Mouse (Mus musculus): ENCODE data around the gene Agt. TPM values are rescaled to one million over a fixed set of nuclear protein-coding genes. Genes with fewer than 3 reads are reported as not detected.

Agt gene
- polyA plus RNA-seq, 1 experiment from 2014 or later = 0.62 TPM

DNA sequence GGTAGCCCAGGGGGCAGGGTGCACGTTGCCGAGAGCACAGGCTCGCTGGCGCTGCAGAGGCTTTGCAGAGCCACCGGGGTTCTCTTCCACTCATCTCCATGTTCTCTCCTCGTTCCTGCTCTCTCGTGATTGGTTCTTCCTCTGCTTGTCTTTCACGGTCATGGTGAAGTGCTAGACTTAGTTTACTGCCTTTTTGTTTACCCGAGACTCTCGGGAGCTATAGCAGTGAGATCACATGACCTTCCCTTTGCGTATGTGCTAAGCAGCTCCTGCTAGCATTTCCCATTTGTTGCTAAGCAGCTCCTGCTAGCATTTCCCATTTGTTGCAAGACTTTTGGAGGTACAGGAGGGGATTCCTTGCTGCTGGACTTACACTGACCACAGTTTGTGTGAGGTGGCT, 22.2 kb downstream of the Agt start:
- Histone ChIP-seq H3K4me1 (no peaks in the 10 kb centered on the region), H3K27me3 (replicated peaks) (no peaks in the 10 kb centered on the region), H3K9me3 (no peaks in the 10 kb centered on the region), H3K4me3 (no peak overlapping the region), H3K4me2 (no peak overlapping the region), H3K36me3 (replicated peaks) (peaks cover 60% of the 10 kb centered on the region), H3K27ac (no peak overlapping the region), H3K9ac (no peak overlapping the region)
- ATAC-seq (replicated peaks) = no peak
- WGBS = 81% methylated on average over 11 of the region's 11 CpGs

DNA sequence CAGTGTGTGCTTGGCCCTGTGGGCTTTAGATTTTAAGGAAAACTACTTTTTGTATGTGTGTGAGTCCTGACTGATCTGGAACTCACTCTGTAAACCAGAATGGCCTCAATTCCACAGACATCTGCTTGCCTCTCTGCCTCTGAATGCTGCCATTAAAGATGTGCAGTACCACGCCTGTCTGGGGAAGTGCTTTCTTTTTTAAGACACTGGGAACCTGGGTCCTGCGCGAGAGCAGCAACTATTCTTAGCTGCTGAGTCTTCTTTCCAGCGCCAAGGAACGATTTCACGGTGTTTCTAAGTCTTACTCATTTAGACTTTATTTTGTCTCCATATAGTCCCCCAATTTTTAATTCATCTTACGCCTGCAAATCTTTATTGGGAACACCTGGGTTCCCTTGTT, 22.7 kb downstream of the Agt start:
- no peak for ATAC-seq (replicated peaks)
- Histone ChIP-seq H3K36me3 (replicated peaks) (peaks cover 58% of the 10 kb centered on the region), H3K9ac (no peak overlapping the region), H3K27ac (no peak overlapping the region), H3K4me2 (no peak overlapping the region), H3K27me3 (replicated peaks) (no peaks in the 10 kb centered on the region), H3K4me3 (no peak overlapping the region), H3K4me1 (no peaks in the 10 kb centered on the region), H3K9me3 (no peaks in the 10 kb centered on the region)
- 94% methylated on average over 7 of the region's 7 CpGs for WGBS

DNA sequence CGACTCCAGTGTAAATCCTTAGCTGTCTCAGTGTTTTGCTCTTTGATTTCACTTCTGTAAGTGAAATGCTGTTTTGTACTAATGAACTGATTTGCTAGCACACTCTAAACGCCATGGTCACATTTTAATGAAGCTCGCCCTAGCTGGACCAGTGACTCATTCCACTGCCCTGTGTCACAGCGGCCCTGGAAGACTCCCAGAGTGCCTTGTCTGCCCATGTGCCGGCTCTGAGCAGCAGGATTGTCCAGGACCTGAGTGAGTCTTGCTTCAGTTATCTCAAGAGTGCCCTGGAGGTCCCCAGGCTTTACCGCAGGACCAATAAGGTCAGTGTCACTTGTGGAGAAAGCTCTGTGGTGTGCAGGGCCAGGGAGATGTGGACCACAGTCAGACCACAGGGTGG, 23.1 kb downstream of the Agt start:
- no peak overlapping the region for H3K4me3 ChIP-seq
- no peak for ATAC-seq (replicated peaks)
- no peak overlapping the region for H3K9ac ChIP-seq
- no peaks in the 10 kb centered on the region for H3K27me3 ChIP-seq (replicated peaks)
- H3K4me1 ChIP-seq = no peaks in the 10 kb centered on the region
- H3K4me2 ChIP-seq = no peak overlapping the region
- no peak overlapping the region for H3K27ac ChIP-seq
- H3K9me3 ChIP-seq = no peaks in the 10 kb centered on the region
- H3K36me3 ChIP-seq (replicated peaks) = peaks cover 60% of the 10 kb centered on the region
- WGBS = 94% methylated on average over 6 of the region's 6 CpGs

DNA sequence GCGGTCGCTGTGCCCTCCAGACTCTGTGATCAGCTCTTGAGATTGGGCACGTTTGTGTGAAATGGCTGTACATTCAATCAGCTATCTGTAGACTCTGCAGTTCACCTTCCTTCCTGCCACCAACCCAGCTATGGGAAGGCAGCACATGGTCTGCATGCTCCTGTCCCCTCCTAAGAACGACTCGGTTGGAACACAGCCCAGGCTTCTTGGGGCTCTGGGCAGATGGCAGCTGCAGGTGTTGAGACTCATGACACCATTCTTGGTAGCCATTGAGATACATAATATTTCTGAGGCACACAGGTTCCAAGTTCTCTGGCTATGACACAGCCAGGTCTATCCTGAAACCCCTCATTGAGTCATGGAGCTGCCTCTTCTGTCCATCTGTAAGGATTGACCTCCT, 26.2 kb downstream of the Agt start:
- H3K4me3 ChIP-seq = no peak overlapping the region
- H3K9me3 ChIP-seq = no peaks in the 10 kb centered on the region
- no peak for ATAC-seq (replicated peaks)
- H3K27me3 ChIP-seq (replicated peaks) = no peaks in the 10 kb centered on the region
- H3K27ac ChIP-seq = no peak overlapping the region
- peaks cover 64% of the 10 kb centered on the region for H3K36me3 ChIP-seq (replicated peaks)
- H3K4me2 ChIP-seq = no peak overlapping the region
- no peaks in the 10 kb centered on the region for H3K4me1 ChIP-seq
- H3K9ac ChIP-seq = no peak overlapping the region
- 97% methylated on average over 5 of the region's 5 CpGs for WGBS

DNA sequence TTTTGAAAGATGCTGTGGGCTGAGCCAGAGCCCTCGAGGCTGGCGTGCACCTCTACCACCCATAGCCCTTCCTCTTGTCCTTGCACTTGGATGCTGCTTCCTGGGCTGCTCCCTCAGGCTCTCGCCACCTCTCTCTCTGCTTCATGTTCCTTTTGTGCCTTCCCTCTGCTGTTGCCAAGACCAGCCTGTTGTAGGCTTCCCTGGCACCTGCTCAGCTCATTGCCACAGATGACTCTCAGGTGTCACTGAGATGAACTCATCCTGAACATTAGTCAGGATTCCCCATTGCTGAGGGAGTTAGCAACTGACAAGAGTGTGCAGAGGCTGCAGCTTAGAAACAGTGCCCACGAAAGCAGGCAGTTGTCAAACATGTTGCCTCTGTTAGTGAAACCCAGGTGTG, 27.5 kb downstream of the Agt start:
- H3K4me1 ChIP-seq = no peaks in the 10 kb centered on the region
- 94% methylated on average over 4 of the region's 4 CpGs for WGBS
- no peak overlapping the region for H3K4me3 ChIP-seq
- H3K27me3 ChIP-seq (replicated peaks) = no peaks in the 10 kb centered on the region
- peaks cover 59% of the 10 kb centered on the region for H3K36me3 ChIP-seq (replicated peaks)
- no peak for ATAC-seq (replicated peaks)
- no peak overlapping the region for H3K27ac ChIP-seq
- H3K9me3 ChIP-seq = no peaks in the 10 kb centered on the region
- no peak overlapping the region for H3K9ac ChIP-seq
- no peak overlapping the region for H3K4me2 ChIP-seq

DNA sequence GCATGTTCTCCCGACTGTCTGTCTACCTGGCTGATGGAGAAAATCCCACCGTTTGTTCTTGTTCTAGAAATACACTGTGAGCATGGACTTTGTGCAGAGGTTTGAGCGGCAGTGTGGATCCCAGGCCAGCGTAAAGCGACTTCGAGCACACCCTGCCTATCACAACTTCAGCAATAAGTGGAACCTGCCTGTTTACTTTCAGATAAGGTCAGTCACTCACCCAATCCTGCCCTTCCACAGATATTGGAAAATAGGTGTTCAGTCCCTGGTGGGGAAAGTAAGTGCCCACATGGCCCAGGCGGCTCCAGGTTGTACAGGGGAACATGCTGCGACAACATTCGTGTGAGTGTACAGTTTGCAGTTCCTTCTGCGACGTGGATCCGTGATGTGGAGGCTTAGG, 28.6 kb downstream of the Agt start:
- Histone ChIP-seq H3K9me3 (no peaks in the 10 kb centered on the region), H3K27ac (no peak overlapping the region), H3K4me2 (no peak overlapping the region), H3K27me3 (replicated peaks) (no peaks in the 10 kb centered on the region), H3K4me3 (no peak overlapping the region), H3K4me1 (no peaks in the 10 kb centered on the region), H3K36me3 (replicated peaks) (peaks cover 61% of the 10 kb centered on the region), H3K9ac (no peak overlapping the region)
- 94% methylated on average over 12 of the region's 12 CpGs for WGBS
- no peak for ATAC-seq (replicated peaks)

DNA sequence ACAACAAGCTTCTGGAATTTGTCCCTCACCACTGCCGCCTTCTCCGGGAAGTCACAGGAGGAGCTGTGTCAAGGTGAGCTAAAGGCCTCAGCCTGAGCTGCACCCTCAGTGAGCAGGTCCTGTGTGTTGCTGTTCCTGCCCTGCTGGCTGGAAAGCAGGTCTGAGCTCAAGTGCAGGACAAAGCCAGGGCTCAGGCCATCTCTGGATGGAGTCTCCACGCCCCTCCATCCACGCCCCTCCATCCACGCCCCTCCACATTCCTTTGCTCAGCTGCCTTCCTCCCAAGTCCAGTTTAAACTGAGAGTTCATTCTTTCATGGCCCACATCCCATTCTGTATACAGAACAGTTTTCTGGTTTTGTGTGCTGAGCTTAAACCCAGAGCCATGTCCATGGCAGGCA, 34.1 kb downstream of the Agt start:
- H3K36me3 ChIP-seq (replicated peaks) = peaks cover 77% of the 10 kb centered on the region
- 97% methylated on average over 5 of the region's 5 CpGs for WGBS
- no peak for ATAC-seq (replicated peaks)

DNA sequence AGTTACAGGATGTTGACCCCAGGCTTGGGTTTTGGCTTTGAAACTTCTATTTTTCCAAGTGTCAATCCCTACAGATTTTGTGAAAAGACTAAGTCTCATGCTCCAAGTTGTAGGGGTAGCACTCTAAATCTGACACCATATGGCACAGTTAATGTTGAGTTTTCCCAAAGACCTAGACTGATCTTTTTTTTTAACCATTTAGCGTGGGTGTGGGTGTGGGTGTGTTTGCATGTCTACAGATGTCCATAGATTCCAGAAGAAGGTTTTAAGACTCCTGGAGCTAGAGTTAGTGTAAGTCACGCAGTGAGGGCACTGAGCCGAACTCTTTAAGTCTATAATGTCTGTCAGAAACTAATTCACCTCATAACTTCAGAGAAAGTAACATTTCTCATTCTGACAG, 36.9 kb downstream of the Agt start:
- H3K27ac ChIP-seq = no peak overlapping the region
- no peaks in the 10 kb centered on the region for H3K27me3 ChIP-seq (replicated peaks)
- no peaks in the 10 kb centered on the region for H3K4me1 ChIP-seq
- 95% methylated on average over 3 of the region's 3 CpGs for WGBS
- no peak overlapping the region for H3K9ac ChIP-seq
- peaks cover 50% of the 10 kb centered on the region for H3K36me3 ChIP-seq (replicated peaks)
- no peak overlapping the region for H3K4me2 ChIP-seq
- ATAC-seq (replicated peaks) = no peak
- no peaks in the 10 kb centered on the region for H3K9me3 ChIP-seq
- H3K4me3 ChIP-seq = no peak overlapping the region

More for the DNA sequence above, 34.1 kb downstream of the Agt start:
- H3K27me3 ChIP-seq (replicated peaks) = no peaks in the 10 kb centered on the region
- H3K4me3 ChIP-seq = no peak overlapping the region
- no peaks in the 10 kb centered on the region for H3K4me1 ChIP-seq
- no peak overlapping the region for H3K9ac ChIP-seq
- no peak overlapping the region for H3K4me2 ChIP-seq
- H3K27ac ChIP-seq = no peak overlapping the region
- H3K9me3 ChIP-seq = no peaks in the 10 kb centered on the region

DNA sequence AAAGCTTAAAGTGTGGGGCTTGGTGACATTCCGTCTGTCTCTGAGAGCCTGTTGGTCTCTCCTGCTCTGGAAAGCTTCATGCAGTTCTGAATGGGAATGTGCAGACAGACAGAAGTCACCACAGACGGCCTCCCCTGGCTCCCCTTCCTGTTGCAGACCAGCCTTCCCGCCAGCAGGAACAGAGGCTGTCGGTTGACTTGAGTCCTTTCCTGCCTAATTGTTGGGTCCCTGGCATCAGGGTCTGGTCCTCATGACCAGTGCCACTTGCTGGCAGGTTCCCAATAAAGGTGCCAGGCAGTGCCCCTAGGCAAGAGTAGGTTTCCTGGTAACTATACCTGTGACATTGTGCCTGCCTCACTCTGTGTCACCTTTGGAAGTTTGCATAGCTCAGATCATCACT, 38.5 kb downstream of the Agt start:
- WGBS = 81% methylated on average over 4 of the region's 4 CpGs
- peaks cover 56% of the 10 kb centered on the region for H3K36me3 ChIP-seq (replicated peaks)
- ATAC-seq (replicated peaks) = no peak

DNA sequence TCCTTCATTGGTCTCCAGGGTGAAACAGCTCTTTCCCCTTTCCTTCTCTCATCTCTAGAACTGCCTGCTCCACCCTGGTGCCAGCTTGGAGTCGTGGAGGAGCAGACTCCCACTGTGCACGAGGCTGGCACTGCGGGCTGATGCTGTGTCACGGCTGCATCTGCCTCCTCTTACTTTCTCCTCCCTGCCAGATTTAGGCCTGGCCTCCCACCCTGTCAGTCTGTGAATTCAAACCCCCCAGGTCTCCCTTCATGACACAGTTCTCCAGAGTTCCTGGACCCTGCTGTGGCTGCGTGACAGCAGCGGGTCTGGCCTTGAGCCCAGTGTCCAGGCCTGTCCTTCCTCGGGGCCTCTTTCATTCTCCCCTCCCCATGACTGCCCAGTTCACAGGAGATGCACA, 39.0 kb downstream of the Agt start:
- peaks cover 56% of the 10 kb centered on the region for H3K36me3 ChIP-seq (replicated peaks)

More for the DNA sequence above, 38.5 kb downstream of the Agt start:
- Histone ChIP-seq H3K9ac (no peak overlapping the region), H3K4me3 (no peak overlapping the region), H3K4me2 (no peak overlapping the region), H3K9me3 (no peaks in the 10 kb centered on the region), H3K4me1 (no peaks in the 10 kb centered on the region), H3K27me3 (replicated peaks) (no peaks in the 10 kb centered on the region), H3K27ac (no peak overlapping the region)

DNA sequence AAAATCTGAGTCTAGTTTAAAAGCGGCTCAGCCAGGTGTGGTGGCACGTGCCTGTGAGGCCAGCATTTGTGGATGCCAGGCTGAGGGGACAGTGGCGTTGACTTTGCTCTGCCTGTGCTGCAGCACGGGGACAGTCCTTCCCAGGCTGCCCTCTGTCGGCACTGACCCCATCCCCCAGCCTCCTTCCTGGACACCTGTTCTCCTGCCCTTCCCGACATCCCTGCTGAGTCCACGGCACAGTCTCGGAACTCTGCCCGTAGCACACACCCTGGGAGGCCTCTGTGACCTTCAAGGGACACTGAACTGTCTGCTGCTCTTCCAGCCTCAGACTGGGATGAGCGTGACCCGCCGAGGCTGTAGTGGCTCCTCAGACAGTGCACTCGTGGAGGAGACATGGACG, 39.4 kb downstream of the Agt start:
- Histone ChIP-seq H3K4me2 (no peak overlapping the region), H3K9ac (no peak overlapping the region), H3K36me3 (replicated peaks) (peaks cover 52% of the 10 kb centered on the region), H3K4me1 (no peaks in the 10 kb centered on the region), H3K27me3 (replicated peaks) (no peaks in the 10 kb centered on the region), H3K27ac (no peak overlapping the region), H3K9me3 (no peaks in the 10 kb centered on the region), H3K4me3 (no peak overlapping the region)
- ATAC-seq (replicated peaks) = no peak
- WGBS = 90% methylated on average over 14 of the region's 14 CpGs

More for the DNA sequence above, 39.0 kb downstream of the Agt start:
- ATAC-seq (replicated peaks) = no peak
- Histone ChIP-seq H3K9ac (no peak overlapping the region), H3K27me3 (replicated peaks) (no peaks in the 10 kb centered on the region), H3K4me1 (no peaks in the 10 kb centered on the region), H3K4me2 (no peak overlapping the region), H3K4me3 (no peak overlapping the region), H3K9me3 (no peaks in the 10 kb centered on the region), H3K27ac (no peak overlapping the region)
- WGBS = 82% methylated on average over 7 of the region's 7 CpGs

DNA sequence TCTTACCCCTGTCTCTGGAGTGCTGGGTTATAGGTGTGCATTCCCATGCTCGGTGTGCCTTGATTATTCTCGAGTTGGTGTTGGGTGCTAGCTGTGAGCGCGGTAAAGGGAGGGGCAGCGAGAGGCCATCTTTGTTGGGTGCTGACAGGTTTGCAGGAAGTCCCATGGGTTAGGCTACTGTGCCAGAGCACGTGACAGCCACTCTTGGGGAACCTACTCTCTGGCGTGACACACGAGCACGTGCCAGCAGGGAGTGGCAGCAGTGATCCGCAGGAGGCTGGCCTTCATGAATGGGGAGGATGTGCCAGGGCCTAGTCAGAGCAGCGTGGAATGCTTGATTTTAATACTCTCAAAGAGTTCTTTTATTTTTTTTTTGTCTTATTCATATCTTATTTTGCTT, 43.2 kb downstream of the Agt start:
- H3K9me3 ChIP-seq = no peaks in the 10 kb centered on the region
- no peak overlapping the region for H3K9ac ChIP-seq
- no peaks in the 10 kb centered on the region for H3K27me3 ChIP-seq (replicated peaks)
- peaks cover 17% of the 10 kb centered on the region for H3K4me1 ChIP-seq
- H3K4me3 ChIP-seq = no peak overlapping the region
- H3K27ac ChIP-seq = no peak overlapping the region
- no peak for ATAC-seq (replicated peaks)
- no peak overlapping the region for H3K4me2 ChIP-seq
- H3K36me3 ChIP-seq (replicated peaks) = peaks cover 24% of the 10 kb centered on the region; the same call in 1 of the 2 replicates
- 92% methylated on average over 11 of the region's 11 CpGs for WGBS

DNA sequence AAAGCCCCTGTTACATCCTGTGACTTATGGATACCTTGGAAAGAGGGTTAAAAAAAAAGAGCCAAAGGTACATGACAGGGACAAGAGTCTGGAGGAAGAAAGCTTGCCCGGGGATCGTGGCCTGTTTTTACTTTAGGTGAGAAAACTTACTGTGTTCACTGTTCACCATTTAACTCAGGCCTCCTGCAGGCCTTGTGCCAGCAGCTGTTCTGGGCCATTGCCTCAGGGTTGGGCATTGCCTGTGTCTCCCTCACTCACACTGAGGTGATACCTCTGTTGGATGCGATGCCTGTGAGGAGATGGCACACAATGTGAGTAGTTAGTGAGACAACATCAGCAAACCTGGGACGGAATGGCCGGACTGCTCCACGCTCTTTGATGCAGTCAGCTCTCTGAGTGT, 47.6 kb downstream of the Agt start:
- H3K27me3 ChIP-seq (replicated peaks) = 0 out of 2 replicates have a peak, but pooled peaks cover 4% of the 10 kb centered on the region
- H3K27ac ChIP-seq = no peak overlapping the region
- peak overlapping the region; percentile 89 for H3K4me2 ChIP-seq
- WGBS = 94% methylated on average over 6 of the region's 6 CpGs
- peaks cover 19% of the 10 kb centered on the region for H3K4me1 ChIP-seq
- H3K9me3 ChIP-seq = no peaks in the 10 kb centered on the region
- H3K36me3 ChIP-seq (replicated peaks) = peaks cover 11% of the 10 kb centered on the region; the same call in 1 of the 2 replicates
- H3K9ac ChIP-seq = no peak overlapping the region
- H3K4me3 ChIP-seq = peak overlapping the region; percentile 86
- no peak for ATAC-seq (replicated peaks)
